Mouse (Mus musculus) left cerebral cortex, adult 11 months (tissue): ENCODE measurements around the gene Chd1.

Experiments
- DNase-seq: peaks from one replicate; pipeline ENCODE4 v3.0.0; 2022; ENCODE audit warnings: low spot score

Chd1 gene

DNA sequence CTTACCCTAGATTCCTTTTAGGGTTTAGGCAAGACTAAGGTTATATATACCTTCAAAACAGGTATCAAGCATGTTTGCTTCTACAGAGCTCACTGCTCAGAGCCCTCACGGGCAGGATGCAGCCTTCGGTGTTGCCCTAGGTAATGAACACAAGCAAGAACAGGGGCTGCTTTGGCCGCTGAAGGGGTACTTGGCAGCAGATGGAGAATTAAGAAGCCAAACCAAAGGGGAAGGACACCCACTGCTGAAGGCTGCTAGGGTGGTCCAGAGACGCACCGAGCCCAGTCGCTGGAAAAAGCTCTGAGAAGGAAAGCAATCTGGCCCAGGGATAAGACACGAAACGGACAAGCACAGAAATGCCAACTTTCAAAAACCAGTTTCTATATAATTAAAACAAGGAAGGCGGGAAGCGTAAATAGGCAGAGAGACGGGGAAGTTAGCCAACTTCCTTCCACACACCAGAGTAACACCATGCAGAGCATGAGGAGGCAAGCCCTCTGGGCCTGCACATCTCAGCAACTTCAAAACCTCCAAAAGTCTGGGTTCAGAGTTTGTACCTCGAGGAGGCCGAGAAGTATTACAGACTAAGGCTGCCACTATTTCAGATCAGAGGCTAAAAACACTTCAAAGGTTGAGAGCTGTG lies 107.5 kb downstream of the Chd1 start:
- DNase-seq: no peak

DNA sequence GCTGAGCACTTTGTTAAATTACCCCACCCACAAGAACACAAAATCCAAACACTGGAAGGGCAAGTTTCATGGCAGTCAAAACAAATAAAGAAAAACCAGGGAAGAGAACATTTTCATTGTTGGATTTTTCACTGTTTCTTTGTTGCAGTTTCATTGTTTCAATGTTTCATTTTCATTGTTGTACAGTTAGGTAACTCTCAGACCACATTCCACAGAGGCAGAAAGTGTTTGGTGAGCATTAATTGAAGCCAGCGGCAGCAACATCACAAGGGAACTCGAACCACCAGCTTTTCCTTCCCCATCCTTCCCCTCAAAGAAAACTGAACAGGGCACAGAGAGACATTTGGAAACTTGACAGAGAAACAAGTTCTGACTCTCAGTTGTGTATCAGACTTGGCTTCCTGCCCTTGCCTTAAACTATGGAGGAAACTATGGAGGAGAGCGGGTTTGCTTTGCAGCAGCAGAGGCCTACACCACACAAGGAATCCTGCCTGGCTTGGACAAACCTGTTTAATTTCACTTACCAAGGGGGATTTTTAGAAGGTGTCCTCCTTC lies 109.0 kb downstream of the Chd1 start:
- DNase-seq: no peak

DNA sequence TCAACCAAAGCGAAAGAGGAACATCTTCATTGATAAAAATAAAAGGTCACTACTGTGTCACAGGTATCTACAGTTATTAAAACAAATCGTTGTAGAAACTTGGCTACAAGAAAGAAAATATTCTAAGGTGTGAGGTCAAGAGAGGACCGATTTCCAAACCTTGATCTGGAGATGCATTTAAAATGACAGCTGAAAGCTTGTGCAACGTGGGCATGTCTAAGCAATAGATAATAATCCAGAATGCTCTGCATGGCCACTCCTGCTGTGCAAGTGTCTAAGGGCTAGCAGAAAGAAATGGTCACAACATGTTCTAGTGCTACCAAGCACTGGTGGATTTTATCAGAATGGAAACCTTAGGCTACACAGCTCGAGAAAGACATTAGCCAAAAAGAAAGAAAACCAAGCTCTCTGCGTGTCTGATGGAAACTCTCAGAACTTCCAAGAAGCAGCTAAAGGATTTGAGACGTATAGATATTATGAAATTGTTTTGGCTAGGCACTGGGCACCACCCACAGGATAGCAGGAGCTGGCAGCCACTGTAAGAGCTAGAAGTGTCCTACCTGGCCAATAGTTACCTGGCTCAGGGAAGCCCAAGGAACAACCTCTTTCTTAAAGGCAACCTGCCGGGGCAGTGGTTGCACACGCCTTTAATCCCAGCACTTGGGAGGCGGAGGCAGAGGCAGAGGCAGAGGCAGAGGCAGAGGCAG lies 110.7 kb downstream of the Chd1 start:
- DNase-seq: no peak

DNA sequence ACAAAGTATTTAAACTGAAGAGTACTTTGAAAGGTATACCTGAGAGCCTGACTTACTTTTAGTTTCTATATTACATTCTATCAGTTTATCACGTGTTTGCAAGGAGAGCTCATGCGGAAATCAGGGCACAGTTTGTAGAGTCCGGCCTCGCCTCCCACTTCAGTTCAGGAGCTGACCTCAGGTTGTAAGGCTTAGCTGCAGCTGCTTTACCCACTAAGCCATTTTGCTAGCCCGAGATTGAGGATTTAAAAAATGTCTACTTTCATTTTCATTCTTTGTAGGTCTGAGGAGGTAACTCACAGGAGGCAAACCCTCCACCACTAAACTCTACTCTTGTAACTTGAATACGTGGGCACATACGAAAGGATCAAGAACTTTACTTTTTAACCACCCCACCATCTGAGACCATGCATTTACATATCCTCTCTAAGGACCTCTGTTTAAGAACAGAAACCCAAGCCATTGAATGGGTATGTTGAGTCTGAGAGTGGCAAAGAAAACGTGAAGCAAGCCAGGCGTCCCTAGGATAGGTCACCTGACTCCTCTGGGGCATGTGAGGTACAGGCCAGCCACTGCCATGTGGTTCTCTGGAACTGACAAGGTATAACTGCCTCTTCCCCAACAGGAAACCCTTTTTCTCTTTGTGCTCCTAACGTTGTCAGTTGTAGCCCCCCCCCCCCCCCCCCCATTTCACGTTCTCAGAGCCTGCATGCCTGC lies 111.8 kb downstream of the Chd1 start:
- DNase-seq: no peak

DNA sequence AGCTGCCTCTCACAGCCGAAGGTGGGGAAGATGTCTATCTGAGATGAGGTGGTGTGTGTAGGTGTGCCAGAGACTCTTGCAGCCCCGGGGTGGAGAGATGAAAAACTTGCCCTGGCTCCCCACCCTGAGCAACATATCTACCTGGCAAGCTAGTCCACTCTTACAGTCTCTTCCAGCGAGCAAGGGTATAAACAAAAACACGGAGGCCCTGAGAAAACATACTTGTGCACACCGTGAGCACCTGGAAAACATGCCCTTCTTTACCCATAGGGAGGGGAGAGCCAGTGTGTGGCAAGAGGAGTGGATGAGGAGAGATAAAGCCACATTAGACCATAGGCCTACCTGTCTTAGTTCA lies 112.3 kb downstream of the Chd1 start:
- no peak for DNase-seq

DNA sequence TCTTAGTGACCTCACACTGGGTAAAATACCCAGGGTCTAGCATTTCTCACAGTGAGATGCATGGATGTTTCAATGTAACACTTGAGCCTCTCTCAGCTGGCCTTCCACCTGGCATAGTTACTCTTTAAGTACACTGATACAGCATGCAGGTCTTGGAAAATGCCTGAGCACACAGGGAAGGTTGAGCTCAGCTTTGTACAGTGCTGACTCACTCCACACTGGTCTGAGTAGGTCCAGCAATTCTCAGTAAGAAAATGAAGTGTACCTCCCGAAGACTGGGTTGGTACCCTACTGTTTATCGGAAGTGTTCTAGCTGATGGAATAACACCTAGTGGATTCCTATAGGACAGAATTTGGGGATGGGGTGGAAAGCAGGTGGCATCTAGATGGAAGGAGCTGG lies 112.9 kb downstream of the Chd1 start:
- no peak for DNase-seq

DNA sequence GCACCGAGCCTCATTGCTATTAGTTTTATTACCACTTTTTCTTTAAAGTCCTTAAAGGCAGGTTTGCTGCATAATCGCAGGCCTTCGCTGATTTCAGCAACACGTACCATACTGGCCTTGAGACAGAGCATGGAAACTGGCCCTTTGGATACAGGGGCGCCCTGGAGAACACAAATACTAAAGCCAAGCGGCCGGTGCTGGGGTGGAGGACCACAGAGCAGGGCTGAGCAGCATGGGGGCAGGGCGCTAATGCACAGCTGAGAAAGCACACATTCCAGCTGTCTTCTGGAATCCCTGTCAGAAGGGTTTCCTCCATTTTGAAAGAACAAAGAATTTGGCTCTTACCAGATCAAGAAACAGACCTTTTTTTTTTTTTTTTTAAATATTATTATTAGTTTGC lies 113.6 kb downstream of the Chd1 start:
- DNase-seq: no peak

DNA sequence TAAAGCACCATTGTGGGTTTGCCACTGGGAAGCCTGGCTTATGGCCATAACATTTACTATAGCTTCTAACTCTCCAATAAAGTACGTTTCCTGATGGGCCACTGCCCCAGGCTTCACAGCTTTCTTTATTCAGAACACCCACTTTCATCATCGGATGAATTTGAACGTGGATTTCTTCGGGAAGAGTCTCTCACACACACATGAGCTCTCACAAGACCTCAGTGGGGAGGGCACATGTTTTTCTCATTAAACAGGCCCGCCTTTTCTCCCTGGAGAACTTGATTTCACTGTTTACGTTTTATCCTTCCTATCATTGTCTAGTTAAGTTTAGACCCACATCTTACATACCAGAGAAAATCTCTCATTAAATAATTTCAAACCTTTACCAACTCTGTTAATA lies 115.4 kb downstream of the Chd1 start:
- no peak for DNase-seq

DNA sequence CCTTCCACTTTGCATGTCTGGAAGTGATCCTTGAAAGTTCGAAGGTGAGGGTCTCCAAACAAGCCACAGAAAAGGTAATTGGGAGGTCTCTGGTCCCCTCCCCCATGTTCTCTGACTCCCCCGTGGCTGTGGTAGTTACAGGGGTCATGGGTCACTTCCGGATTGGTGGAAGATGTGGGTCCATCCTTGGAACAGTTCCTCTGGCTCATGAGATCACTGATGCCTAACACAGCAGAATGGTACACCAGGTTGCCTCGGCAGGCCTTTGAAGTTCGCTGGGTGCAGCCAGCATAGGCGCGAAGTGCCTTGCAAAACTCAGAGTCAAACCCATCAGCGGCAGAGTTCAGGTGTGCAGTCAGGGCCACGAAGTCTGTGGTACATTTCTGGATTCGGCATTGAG lies 116.0 kb downstream of the Chd1 start:
- DNase-seq: no peak

DNA sequence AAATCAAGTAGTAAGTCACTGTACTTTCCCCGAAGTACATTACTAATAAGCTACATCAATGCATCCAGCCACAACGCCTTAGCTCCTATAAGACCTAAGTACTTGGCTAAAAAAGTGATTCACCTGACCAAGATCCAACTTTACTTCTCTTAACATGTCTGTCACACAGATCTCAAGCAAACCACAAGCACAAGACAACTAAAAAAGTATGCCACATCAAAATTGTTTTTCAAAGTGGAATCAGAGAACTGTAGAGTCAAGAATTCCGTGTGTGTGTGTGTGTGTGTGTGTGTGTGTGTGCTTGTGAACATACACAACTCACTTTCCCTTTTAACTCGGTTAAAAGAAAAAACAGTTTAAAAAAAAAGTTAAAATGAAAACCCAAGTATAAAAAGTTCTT lies 116.9 kb downstream of the Chd1 start:
- no peak for DNase-seq
